Mouse (Mus musculus): ENCODE measurements around the gene Trim39. TPM values are rescaled to one million over a fixed set of nuclear protein-coding genes. Genes with fewer than 3 reads are reported as not detected.

Trim39 gene
- polyA plus RNA-seq, 1 experiment from 2014 or later, result 10.6 TPM

DNA sequence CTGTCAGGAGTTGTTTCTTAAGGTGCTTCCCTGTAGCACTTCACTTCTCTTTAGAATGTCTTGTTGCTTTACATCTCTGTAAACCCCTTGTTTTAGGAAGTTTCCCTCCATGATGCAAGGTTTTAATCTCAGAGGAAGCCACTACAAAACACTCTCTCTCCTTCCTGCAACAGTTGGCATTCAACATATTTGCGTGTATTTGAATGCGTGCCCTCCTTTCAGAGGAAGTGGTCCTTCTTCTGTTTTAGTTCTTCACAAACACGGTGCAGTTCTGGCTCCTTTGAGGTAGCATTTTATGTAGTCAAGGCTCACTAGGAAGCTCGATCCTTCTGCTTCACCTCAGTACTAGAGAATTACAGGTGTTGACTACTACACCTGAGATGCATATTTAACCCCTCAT is 1.7 kb upstream of the Trim39 start:
- ATAC-seq, result no peak
- no peak overlapping the region for H3K9ac ChIP-seq (ENCODE audit: low read depth, low read length)
- H3K27ac ChIP-seq (ENCODE audit: low read length), result no peak overlapping the region
- no peak overlapping the region for H3K4me2 ChIP-seq (ENCODE audit: low read depth, low read length)
- H3K36me3 ChIP-seq (ENCODE audit: control insufficient read depth, insufficient read depth, low read length), result peaks cover 5% of the 10 kb centered on the region; the same call in 1 of the 2 replicates
- no peak overlapping the region for H3K4me3 ChIP-seq (ENCODE audit: low read length)
- H3K9me3 ChIP-seq (ENCODE audit: control insufficient read depth, low read length), result no peaks in the 10 kb centered on the region
- no peaks in the 10 kb centered on the region for H3K27me3 ChIP-seq (replicated peaks; ENCODE audit: control insufficient read depth, insufficient read depth, low read length)
- 81% methylated on average over 4 of the region's 4 CpGs for WGBS
- peaks cover 22% of the 10 kb centered on the region for H3K4me1 ChIP-seq (ENCODE audit: control insufficient read depth, insufficient read depth, low read length)

GRCm38 (mm10) chr17:36272643-36273366 is 758 bp upstream of the Trim39 start:
- 81% methylated on average over 9 of the region's 9 CpGs for WGBS

DNA sequence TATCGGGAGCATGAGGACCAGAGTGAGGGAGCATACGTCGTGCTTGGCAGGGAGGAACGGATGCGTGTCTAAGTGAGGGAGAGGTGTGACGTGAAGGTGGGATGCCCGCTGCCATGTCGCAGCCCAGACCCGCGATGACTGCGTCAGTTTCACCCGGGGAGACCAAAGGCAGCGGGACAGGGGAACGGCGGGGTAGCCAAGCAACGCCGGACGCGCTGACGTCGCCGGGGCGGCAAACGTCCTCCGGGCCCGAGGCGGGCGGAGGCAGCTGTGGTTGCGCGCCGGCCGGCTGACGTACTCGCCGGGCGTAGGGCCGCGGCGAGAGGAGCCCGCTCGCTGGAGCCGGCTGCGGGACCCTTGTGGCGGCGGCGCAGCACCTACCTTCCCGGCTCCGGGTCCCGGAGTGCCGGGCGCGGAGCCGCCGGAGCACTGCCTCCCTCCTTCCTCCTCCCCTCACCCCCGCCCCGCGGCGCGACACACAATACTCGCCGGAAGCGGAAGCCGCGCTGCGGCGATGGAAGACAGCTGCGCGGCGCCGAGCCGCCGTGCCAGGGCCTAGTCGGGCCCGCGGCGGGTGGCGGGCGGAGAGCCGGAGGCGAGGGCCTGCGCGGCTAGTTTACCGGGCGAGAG is 976 bp downstream of the Trim39 start:
- Histone ChIP-seq H3K4me1 (ENCODE audit: control insufficient read depth, insufficient read depth, low read length) (peaks cover 22% of the 10 kb centered on the region), H3K4me3 (ENCODE audit: low read length) (peak overlapping the region; percentile 96), H3K9ac (ENCODE audit: low read depth, low read length) (peak overlapping the region; percentile 99), H3K9me3 (ENCODE audit: control insufficient read depth, low read length) (no peaks in the 10 kb centered on the region), H3K27ac (ENCODE audit: low read length) (peak overlapping the region; percentile 92), H3K27me3 (replicated peaks; ENCODE audit: control insufficient read depth, insufficient read depth, low read length) (no peaks in the 10 kb centered on the region), H3K4me2 (ENCODE audit: low read depth, low read length) (peak overlapping the region; percentile 74), H3K36me3 (ENCODE audit: control insufficient read depth, insufficient read depth, low read length) (0 out of 2 replicates have a peak, but pooled peaks cover 7% of the 10 kb centered on the region)
- peak; percentile 95 for ATAC-seq
- WGBS, result 0% methylated on average over 78 of the region's 84 CpGs

More at GRCm38 (mm10) chr17:36272643-36273366, 758 bp upstream of the Trim39 start:
- H3K27ac ChIP-seq (ENCODE audit: low read length), result no peak overlapping the region
- H3K9ac ChIP-seq (ENCODE audit: low read depth, low read length), result peak overlapping the region; percentile 99; the same call in 1 of the 2 replicates
- peaks cover 22% of the 10 kb centered on the region for H3K4me1 ChIP-seq (ENCODE audit: control insufficient read depth, insufficient read depth, low read length)
- peak overlapping the region; percentile 77 for H3K4me2 ChIP-seq (ENCODE audit: low read depth, low read length)
- peak overlapping the region; percentile 96 for H3K4me3 ChIP-seq (ENCODE audit: low read length)
- no peaks in the 10 kb centered on the region for H3K27me3 ChIP-seq (replicated peaks; ENCODE audit: control insufficient read depth, insufficient read depth, low read length)
- ATAC-seq, result no peak
- H3K9me3 ChIP-seq (ENCODE audit: control insufficient read depth, low read length), result no peaks in the 10 kb centered on the region
- peaks cover 5% of the 10 kb centered on the region; the same call in 1 of the 2 replicates for H3K36me3 ChIP-seq (ENCODE audit: control insufficient read depth, insufficient read depth, low read length)

DNA sequence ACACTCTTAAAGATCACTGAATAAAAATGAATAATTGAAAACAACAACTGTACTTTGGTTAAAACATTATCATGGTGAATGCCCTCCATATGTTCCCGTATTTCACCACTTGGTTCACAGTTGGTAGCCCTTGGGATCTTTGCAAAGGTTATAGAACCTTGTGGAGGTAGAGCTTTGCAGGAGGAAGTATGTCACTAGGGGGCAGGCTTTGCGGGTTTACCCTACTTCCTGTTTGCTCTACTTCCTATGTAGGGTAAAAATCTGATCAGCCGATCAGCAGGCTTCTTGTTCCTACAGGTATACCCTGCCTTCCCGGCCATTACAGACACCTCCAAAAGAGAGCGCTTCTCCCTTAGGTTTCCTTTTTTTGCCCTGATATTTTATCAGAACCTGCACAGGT is 6.2 kb downstream of the Trim39 start:
- Histone ChIP-seq H3K9me3 (ENCODE audit: control insufficient read depth, low read length) (no peaks in the 10 kb centered on the region), H3K4me1 (ENCODE audit: control insufficient read depth, insufficient read depth, low read length) (peaks cover 6% of the 10 kb centered on the region), H3K36me3 (ENCODE audit: control insufficient read depth, insufficient read depth, low read length) (peaks cover 6% of the 10 kb centered on the region; the same call in 1 of the 2 replicates), H3K4me3 (ENCODE audit: low read length) (no peak overlapping the region), H3K9ac (ENCODE audit: low read depth, low read length) (no peak overlapping the region), H3K4me2 (ENCODE audit: low read depth, low read length) (no peak overlapping the region), H3K27ac (ENCODE audit: low read length) (no peak overlapping the region), H3K27me3 (replicated peaks; ENCODE audit: control insufficient read depth, insufficient read depth, low read length) (no peaks in the 10 kb centered on the region)
- no peak for ATAC-seq
- WGBS, result 82% methylated on average over 5 of the region's 5 CpGs

DNA sequence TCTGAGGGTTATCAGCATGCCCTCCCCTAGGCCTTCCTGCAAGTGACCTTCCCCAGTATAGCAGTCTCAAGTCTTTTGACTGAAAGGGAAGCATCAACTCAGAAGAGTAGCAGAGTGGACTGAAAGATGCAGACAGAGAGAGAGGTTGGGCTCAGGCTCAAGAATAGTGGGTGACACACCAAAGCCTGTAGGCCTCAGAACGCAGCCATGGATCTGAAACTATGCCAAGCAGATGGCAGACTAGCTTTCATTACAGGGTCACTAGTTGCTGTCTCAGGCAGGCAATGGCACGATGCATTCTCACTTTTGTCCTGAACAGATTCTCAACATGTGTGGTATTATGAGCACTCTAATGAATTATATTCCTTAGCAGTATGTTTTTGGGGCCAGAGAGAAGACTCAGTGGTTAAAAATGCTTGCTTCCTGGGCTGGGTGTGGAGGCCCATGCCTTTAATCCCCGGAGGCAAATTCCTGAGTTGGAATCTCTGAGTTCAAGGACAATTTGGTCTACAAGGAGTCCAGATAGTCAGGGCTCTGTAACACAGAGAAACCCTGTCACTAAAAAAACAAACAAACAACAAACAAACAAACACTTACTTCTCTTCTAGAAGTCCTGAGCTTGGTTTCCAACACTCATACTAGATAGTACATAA is 7.6 kb downstream of the Trim39 start:
- H3K9ac ChIP-seq (ENCODE audit: low read depth, low read length), result no peak overlapping the region
- 89% methylated on average over 3 of the region's 3 CpGs for WGBS

GRCm38 (mm10) chr17:36261511-36262166 is 10.4 kb downstream of the Trim39 start:
- Histone ChIP-seq H3K4me2 (ENCODE audit: low read depth, low read length) (no peak overlapping the region), H3K36me3 (ENCODE audit: control insufficient read depth, insufficient read depth, low read length) (no peaks in the 10 kb centered on the region; the same call in 1 of the 2 replicates), H3K4me1 (ENCODE audit: control insufficient read depth, insufficient read depth, low read length) (peaks cover 8% of the 10 kb centered on the region; the same call in 1 of the 2 replicates), H3K27ac (ENCODE audit: low read length) (no peak overlapping the region), H3K9me3 (ENCODE audit: control insufficient read depth, low read length) (no peaks in the 10 kb centered on the region), H3K9ac (ENCODE audit: low read depth, low read length) (no peak overlapping the region), H3K4me3 (ENCODE audit: low read length) (no peak overlapping the region), H3K27me3 (replicated peaks; ENCODE audit: control insufficient read depth, insufficient read depth, low read length) (no peaks in the 10 kb centered on the region)
- WGBS, result 91% methylated on average over 9 of the region's 9 CpGs
- no peak for ATAC-seq

More for the DNA sequence above, 7.6 kb downstream of the Trim39 start:
- H3K27ac ChIP-seq (ENCODE audit: low read length), result no peak overlapping the region
- H3K4me1 ChIP-seq (ENCODE audit: control insufficient read depth, insufficient read depth, low read length), result no peaks in the 10 kb centered on the region
- H3K36me3 ChIP-seq (ENCODE audit: control insufficient read depth, insufficient read depth, low read length), result peaks cover 6% of the 10 kb centered on the region; the same call in 1 of the 2 replicates
- H3K4me3 ChIP-seq (ENCODE audit: low read length), result no peak overlapping the region
- ATAC-seq, result no peak
- H3K4me2 ChIP-seq (ENCODE audit: low read depth, low read length), result no peak overlapping the region
- no peaks in the 10 kb centered on the region for H3K9me3 ChIP-seq (ENCODE audit: control insufficient read depth, low read length)
- no peaks in the 10 kb centered on the region for H3K27me3 ChIP-seq (replicated peaks; ENCODE audit: control insufficient read depth, insufficient read depth, low read length)

DNA sequence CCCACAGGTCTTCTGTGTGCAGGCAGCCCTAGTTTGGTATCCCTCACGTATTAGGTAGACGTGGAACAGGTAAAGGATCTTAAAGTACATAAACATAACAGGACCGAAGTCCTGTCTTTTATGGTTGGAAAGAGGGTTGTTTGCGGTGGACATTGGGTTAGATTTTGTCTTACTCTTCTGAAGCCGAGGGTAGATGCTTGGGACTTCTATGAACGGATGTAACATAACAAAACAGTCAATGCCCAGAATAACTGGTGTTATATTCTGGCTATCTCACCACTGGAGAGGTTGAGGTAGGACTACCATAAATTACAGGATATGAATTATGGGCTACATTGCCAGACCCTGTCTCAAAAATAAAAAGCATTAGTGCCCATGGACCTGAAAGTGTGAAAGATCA is 14.1 kb downstream of the Trim39 start, which contains the start of gene Rpp21:
Gene Rpp21, minus strand, starts transcription at position 101 of the 400 bp plus-strand sequence.
- H3K27ac ChIP-seq (ENCODE audit: low read length), result peak within 1 kb of the TSS; percentile 77
- H3K9ac ChIP-seq (ENCODE audit: low read depth, low read length), result peak within 1 kb of the TSS; percentile 89
- no peaks in the 10 kb centered on the region for H3K27me3 ChIP-seq (replicated peaks; ENCODE audit: control insufficient read depth, insufficient read depth, low read length)
- peak within 1 kb of the TSS; percentile 85 for H3K4me3 ChIP-seq (ENCODE audit: low read length)
- H3K4me1 ChIP-seq (ENCODE audit: control insufficient read depth, insufficient read depth, low read length), result peaks cover 9% of the 10 kb centered on the region; the same call in 1 of the 2 replicates
- H3K4me2 ChIP-seq (ENCODE audit: low read depth, low read length), result peak within 1 kb of the TSS; percentile 58
- ATAC-seq, result no peak
- no peaks in the 10 kb centered on the region for H3K9me3 ChIP-seq (ENCODE audit: control insufficient read depth, low read length)
- 44% methylated on average over 6 of the region's 6 CpGs for WGBS
- no peaks in the 10 kb centered on the region; the same call in 1 of the 2 replicates for H3K36me3 ChIP-seq (ENCODE audit: control insufficient read depth, insufficient read depth, low read length)

- peaks cover 10% of the 10 kb centered on the region; the same call in 1 of the 2 replicates for H3K4me1 ChIP-seq (ENCODE audit: control insufficient read depth, insufficient read depth, low read length)
- peak overlapping the region; percentile 85 for H3K4me3 ChIP-seq (ENCODE audit: low read length)
- H3K27ac ChIP-seq (ENCODE audit: low read length), result peak overlapping the region; percentile 77
- no peaks in the 10 kb centered on the region for H3K36me3 ChIP-seq (ENCODE audit: control insufficient read depth, insufficient read depth, low read length)
- peak; percentile 97 for ATAC-seq
- H3K27me3 ChIP-seq (replicated peaks; ENCODE audit: control insufficient read depth, insufficient read depth, low read length), result no peaks in the 10 kb centered on the region
- H3K4me2 ChIP-seq (ENCODE audit: low read depth, low read length), result peak overlapping the region; percentile 58
- under 1% methylated on average over 37 of the region's 37 CpGs for WGBS
- H3K9ac ChIP-seq (ENCODE audit: low read depth, low read length), result peak overlapping the region; percentile 89
- H3K9me3 ChIP-seq (ENCODE audit: control insufficient read depth, low read length), result no peaks in the 10 kb centered on the region
Measured at GRCm38 (mm10) chr17:36257241-36257947, 14.7 kb downstream of the Trim39 start.
